Mouse (Mus musculus): Measurements from ENCODE around the gene Ear10. TPM values are rescaled to one million over a fixed set of nuclear protein-coding genes. Genes with fewer than 3 reads are reported as not detected.
"Not testable (repeated sequence)": the region's sequence is repeated elsewhere in the genome, so short reads cannot be mapped to it uniquely, and the experiment has no call there.

Gene Ear10
- polyA plus RNA-seq, 1 experiment from 2014 or later: not detected

DNA sequence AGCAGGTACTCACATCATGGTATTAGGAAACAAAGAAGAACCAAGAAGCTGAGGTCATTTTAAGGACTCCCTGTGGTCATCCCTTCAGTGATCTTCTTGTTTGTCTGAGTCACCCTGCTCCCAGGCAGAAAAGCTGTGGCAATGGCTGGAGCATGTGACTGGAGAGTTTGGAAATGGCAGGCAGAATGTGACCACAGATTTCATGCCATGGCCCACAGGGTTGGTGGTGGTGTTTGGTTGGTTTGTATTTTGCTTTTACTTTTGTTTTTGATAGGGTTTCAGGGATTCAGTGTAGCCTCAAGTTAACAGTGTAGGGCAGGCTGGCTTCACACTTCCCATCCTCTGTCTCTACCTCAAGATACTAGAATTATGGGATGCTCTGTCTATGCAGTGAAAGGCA, 5.1 kb downstream of the Ear10 start:
- ATAC-seq (replicated peaks; ENCODE audit: insufficient number of reproducible peaks, low FRiP score, low TSS enrichment, low read depth); H3K4me3 ChIP-seq (ENCODE audit: low read depth, low read length); H3K4me1 ChIP-seq (ENCODE audit: control insufficient read depth, insufficient read depth, low read length); H3K27ac ChIP-seq (replicated peaks; ENCODE audit: low read depth, low read length); H3K9ac ChIP-seq (replicated peaks; ENCODE audit: low read length); H3K9me3 ChIP-seq (replicated peaks; ENCODE audit: control insufficient read depth, low read length); H3K4me2 ChIP-seq (ENCODE audit: low read depth, low read length); H3K36me3 ChIP-seq (replicated peaks; ENCODE audit: control insufficient read depth, insufficient read depth, low read depth, low read length); DNase-seq (ENCODE audit: low spot score); H3K27me3 ChIP-seq (ENCODE audit: control insufficient read depth, insufficient read depth, low read length): not testable (repeated sequence)

DNA sequence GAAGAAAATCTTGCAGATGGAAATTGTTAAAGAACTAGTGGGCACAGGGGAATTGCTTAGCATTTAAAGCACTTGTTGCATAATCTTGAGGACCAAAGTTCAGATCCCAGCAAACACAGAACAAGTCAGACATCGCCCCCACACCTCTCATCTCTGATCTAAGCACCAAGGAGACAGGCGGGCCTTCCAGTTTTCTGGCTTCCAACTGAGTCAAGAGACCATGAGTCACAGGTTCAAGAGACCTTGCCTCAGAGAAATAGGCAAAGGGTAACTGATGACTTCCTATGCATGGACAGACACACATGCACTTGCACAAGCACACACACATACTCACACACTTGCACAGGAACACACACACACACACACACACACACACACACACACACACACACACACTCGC, 24.8 kb downstream of the Ear10 start:
- not testable (repeated sequence) for DNase-seq (ENCODE audit: low spot score); H3K36me3 ChIP-seq (replicated peaks; ENCODE audit: control insufficient read depth, insufficient read depth, low read depth, low read length); H3K4me3 ChIP-seq (ENCODE audit: low read depth, low read length); H3K9me3 ChIP-seq (replicated peaks; ENCODE audit: control insufficient read depth, low read length); H3K9ac ChIP-seq (replicated peaks; ENCODE audit: low read length); H3K4me2 ChIP-seq (ENCODE audit: low read depth, low read length); H3K27me3 ChIP-seq (ENCODE audit: control insufficient read depth, insufficient read depth, low read length); H3K27ac ChIP-seq (replicated peaks; ENCODE audit: low read depth, low read length); ATAC-seq (replicated peaks; ENCODE audit: insufficient number of reproducible peaks, low FRiP score, low TSS enrichment, low read depth); H3K4me1 ChIP-seq (ENCODE audit: control insufficient read depth, insufficient read depth, low read length)
- WGBS: 81% methylated on average over 3 of the region's 3 CpGs

DNA sequence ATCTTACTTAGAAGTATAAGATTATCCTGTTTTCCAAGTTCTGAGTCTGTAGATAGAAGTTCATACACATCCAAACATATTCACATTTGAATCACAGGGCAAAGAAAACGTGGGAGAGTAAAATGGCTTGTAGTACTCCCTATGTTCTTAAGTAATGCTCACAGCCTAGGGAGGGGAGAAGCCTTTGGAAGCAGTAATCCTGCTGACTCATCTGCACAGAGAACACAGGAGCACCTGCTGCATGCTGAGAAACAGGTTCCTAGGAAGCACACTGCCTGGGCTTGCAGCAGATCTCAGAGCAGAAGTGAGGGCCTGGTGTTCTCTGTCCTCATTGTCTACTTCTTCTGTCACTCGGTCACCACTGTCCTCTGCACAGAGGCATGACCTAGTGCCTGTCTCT, 28.0 kb downstream of the Ear10 start:
- H3K9me3 ChIP-seq (replicated peaks; ENCODE audit: control insufficient read depth, low read length); H3K36me3 ChIP-seq (replicated peaks; ENCODE audit: control insufficient read depth, insufficient read depth, low read depth, low read length); H3K4me1 ChIP-seq (ENCODE audit: control insufficient read depth, insufficient read depth, low read length); H3K27ac ChIP-seq (replicated peaks; ENCODE audit: low read depth, low read length); H3K9ac ChIP-seq (replicated peaks; ENCODE audit: low read length); H3K4me2 ChIP-seq (ENCODE audit: low read depth, low read length); H3K27me3 ChIP-seq (ENCODE audit: control insufficient read depth, insufficient read depth, low read length); H3K4me3 ChIP-seq (ENCODE audit: low read depth, low read length); DNase-seq (ENCODE audit: low spot score); ATAC-seq (replicated peaks; ENCODE audit: insufficient number of reproducible peaks, low FRiP score, low TSS enrichment, low read depth): not testable (repeated sequence)
- 36% methylated on average over 1 of the region's 2 CpGs for WGBS

DNA sequence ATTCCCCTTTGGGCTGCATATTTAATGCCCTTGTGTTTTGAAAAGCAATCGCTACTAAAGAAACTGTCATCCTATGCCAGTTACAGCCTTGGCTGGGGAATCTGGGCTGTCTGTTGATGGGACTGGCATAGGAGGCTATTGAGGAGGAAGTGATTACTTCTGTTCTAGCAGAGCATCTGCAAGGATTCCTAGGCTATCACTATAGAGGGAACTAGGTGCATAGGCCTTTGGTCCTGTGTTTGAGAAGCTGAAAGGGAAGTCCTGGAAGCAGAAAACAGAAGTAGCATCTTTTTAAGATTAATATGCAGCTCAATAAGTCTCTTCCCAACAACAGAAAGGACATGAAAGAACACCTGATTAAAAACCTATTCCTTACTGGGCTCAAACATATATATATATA, 32.1 kb downstream of the Ear10 start:
- H3K4me1 ChIP-seq (ENCODE audit: control insufficient read depth, insufficient read depth, low read length); H3K9ac ChIP-seq (replicated peaks; ENCODE audit: low read length); H3K27ac ChIP-seq (replicated peaks; ENCODE audit: low read depth, low read length); H3K27me3 ChIP-seq (ENCODE audit: control insufficient read depth, insufficient read depth, low read length); DNase-seq (ENCODE audit: low spot score); H3K4me3 ChIP-seq (ENCODE audit: low read depth, low read length); H3K9me3 ChIP-seq (replicated peaks; ENCODE audit: control insufficient read depth, low read length); H3K36me3 ChIP-seq (replicated peaks; ENCODE audit: control insufficient read depth, insufficient read depth, low read depth, low read length); H3K4me2 ChIP-seq (ENCODE audit: low read depth, low read length); ATAC-seq (replicated peaks; ENCODE audit: insufficient number of reproducible peaks, low FRiP score, low TSS enrichment, low read depth): not testable (repeated sequence)
- WGBS: 100% methylated on average over 1 of the region's 1 CpGs

DNA sequence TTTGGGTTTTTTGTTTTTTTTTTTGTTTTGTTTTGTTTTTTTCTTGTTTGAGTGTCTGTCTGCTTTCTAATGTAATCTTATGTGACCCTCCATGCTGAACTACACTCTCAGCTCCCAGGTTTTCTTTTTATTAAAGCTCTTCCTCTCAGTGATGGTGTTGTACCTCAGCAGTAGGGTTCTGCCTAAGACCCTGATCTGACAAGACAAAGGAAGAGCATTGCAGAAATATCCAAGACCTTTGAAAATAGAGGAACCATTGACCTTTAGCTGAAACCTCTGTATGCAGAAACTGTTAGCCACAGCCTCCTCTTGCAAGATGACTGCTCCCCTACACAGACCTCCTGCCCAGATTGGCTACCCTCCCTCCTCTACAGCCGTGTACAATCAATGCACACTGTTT, 37.1 kb downstream of the Ear10 start:
- not testable (repeated sequence) for H3K27me3 ChIP-seq (ENCODE audit: control insufficient read depth, insufficient read depth, low read length); ATAC-seq (replicated peaks; ENCODE audit: insufficient number of reproducible peaks, low FRiP score, low TSS enrichment, low read depth); H3K9me3 ChIP-seq (replicated peaks; ENCODE audit: control insufficient read depth, low read length); DNase-seq (ENCODE audit: low spot score); H3K4me1 ChIP-seq (ENCODE audit: control insufficient read depth, insufficient read depth, low read length); H3K4me2 ChIP-seq (ENCODE audit: low read depth, low read length); H3K9ac ChIP-seq (replicated peaks; ENCODE audit: low read length); H3K36me3 ChIP-seq (replicated peaks; ENCODE audit: control insufficient read depth, insufficient read depth, low read depth, low read length); H3K27ac ChIP-seq (replicated peaks; ENCODE audit: low read depth, low read length); H3K4me3 ChIP-seq (ENCODE audit: low read depth, low read length)
- WGBS: 68% methylated on average over 1 of the region's 1 CpGs

DNA sequence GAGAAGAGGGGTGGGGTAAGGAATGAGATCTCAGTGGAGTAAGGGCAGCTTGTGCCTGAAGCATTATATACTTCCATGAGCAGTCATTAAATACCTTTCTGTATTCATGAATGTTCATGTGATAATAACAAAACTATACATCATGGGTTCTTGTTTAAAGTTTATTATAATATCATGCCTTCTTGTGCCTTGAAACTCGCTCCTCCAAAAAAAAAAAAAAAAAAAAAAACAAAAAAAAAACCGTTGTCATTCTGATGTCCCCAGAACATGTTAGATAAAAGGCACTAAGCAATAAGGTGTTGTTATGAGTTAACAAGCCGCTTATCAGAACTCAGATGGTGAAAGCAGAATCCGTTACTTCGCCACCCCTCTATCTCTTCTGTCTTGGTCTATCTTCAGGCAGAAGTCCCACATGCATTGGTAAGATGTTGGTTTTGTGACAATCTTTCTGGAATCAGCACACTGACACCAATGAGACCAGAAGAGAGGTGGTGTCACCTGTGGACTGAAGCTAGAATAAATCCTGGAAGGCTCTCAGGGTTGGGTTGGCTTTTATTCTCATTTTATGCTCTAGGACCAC, 43.3 kb downstream of the Ear10 start:
- H3K4me2 ChIP-seq (ENCODE audit: low read depth, low read length); DNase-seq (ENCODE audit: low spot score); H3K27me3 ChIP-seq (ENCODE audit: control insufficient read depth, insufficient read depth, low read length); H3K36me3 ChIP-seq (replicated peaks; ENCODE audit: control insufficient read depth, insufficient read depth, low read depth, low read length); H3K27ac ChIP-seq (replicated peaks; ENCODE audit: low read depth, low read length); H3K9me3 ChIP-seq (replicated peaks; ENCODE audit: control insufficient read depth, low read length); H3K9ac ChIP-seq (replicated peaks; ENCODE audit: low read length); H3K4me1 ChIP-seq (ENCODE audit: control insufficient read depth, insufficient read depth, low read length); ATAC-seq (replicated peaks; ENCODE audit: insufficient number of reproducible peaks, low FRiP score, low TSS enrichment, low read depth); H3K4me3 ChIP-seq (ENCODE audit: low read depth, low read length): not testable (repeated sequence)
- 88% methylated on average over 5 of the region's 5 CpGs for WGBS

DNA sequence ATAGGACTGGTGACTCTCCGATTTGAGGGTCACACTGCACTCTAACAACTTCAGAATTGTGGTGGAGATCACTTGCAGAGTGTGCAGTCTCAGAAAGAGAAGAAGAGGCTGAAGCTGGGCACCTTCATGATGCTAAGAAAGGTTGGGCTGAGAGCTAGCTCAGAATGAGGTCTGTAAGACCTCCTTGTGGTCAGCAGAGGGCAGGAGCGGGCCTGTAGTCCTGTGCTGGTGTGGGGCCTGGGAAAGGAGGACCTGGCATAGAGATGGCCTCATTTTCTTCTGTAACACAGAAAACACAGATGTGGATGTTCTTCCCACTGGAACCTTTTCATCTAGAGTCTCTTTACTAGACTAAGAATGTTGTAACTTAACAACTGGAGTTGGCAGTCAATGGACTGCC, 45.6 kb downstream of the Ear10 start:
- WGBS: 42% methylated on average over 1 of the region's 2 CpGs
- H3K36me3 ChIP-seq (replicated peaks; ENCODE audit: control insufficient read depth, insufficient read depth, low read depth, low read length); H3K27me3 ChIP-seq (ENCODE audit: control insufficient read depth, insufficient read depth, low read length); H3K27ac ChIP-seq (replicated peaks; ENCODE audit: low read depth, low read length); DNase-seq (ENCODE audit: low spot score); H3K4me1 ChIP-seq (ENCODE audit: control insufficient read depth, insufficient read depth, low read length); H3K4me2 ChIP-seq (ENCODE audit: low read depth, low read length); H3K9ac ChIP-seq (replicated peaks; ENCODE audit: low read length); H3K4me3 ChIP-seq (ENCODE audit: low read depth, low read length); ATAC-seq (replicated peaks; ENCODE audit: insufficient number of reproducible peaks, low FRiP score, low TSS enrichment, low read depth); H3K9me3 ChIP-seq (replicated peaks; ENCODE audit: control insufficient read depth, low read length): not testable (repeated sequence)

DNA sequence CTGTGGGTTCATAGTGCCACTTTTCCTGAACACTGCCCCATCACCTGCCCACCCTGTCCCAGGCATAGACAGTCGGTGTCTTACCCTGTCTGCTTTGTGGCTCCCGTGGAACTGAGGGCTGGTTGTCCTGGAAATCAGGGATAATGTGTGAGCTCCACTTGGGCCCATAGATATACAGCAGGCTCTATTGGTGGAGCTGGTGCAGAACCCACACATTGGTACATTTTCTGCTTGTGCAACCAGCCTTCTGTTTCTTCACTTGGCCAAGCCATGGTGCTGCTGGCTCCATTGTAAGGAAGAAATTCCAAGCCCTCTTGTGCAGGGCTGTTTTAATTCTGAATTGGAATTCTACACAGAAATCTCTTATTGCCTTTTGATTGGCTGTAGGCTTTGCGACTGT, 47.9 kb downstream of the Ear10 start, which contains the start of gene Ear1:
Ear1 (minus strand) TSS at position 101 of the 400 bp plus-strand sequence.
- not testable (repeated sequence) for H3K27ac ChIP-seq (replicated peaks; ENCODE audit: low read depth, low read length); H3K9ac ChIP-seq (replicated peaks; ENCODE audit: low read length); H3K36me3 ChIP-seq (replicated peaks; ENCODE audit: control insufficient read depth, insufficient read depth, low read depth, low read length); H3K4me2 ChIP-seq (ENCODE audit: low read depth, low read length); H3K9me3 ChIP-seq (replicated peaks; ENCODE audit: control insufficient read depth, low read length); H3K4me1 ChIP-seq (ENCODE audit: control insufficient read depth, insufficient read depth, low read length); ATAC-seq (replicated peaks; ENCODE audit: insufficient number of reproducible peaks, low FRiP score, low TSS enrichment, low read depth); H3K27me3 ChIP-seq (ENCODE audit: control insufficient read depth, insufficient read depth, low read length); H3K4me3 ChIP-seq (ENCODE audit: low read depth, low read length); DNase-seq (ENCODE audit: low spot score)
- WGBS: 94% methylated on average over 2 of the region's 3 CpGs
